Mouse (Mus musculus) neural tube, embryonic 13.5 days (tissue): ENCODE measurements at regions not wholly inside any gene's neighbourhood (a gene's known extent, or its start where the extent isn't known, plus 50 kb on each side); places are given as distances from the start of the nearest gene placed in this dataset.

Source experiments
- ATAC-seq: fragments of 200-750 bp; cut with Nextera tagmentation; 2 replicates; pipeline ENCODE4 v1.8.0; 2017; ENCODE audit warnings: low read depth, mild to moderate bottlenecking, moderate TSS enrichment, moderate library complexity
- H3K27ac ChIP-seq: fragments of 300-500 bp; sonication (generic); replicated peaks from 2 replicates; pipeline ENCODE4 v1.5.1; 2015; ENCODE audit warnings: moderate library complexity, mild to moderate bottlenecking, inconsistent platforms
- H3K27me3 ChIP-seq: fragments of 300-500 bp; sonication (generic); 2 replicates; pipeline ENCODE4 v1.6.1; 2015; ENCODE audit warnings: mild to moderate bottlenecking, inconsistent platforms
- H3K36me3 ChIP-seq: fragments of 300-500 bp; sonication (generic); 2 replicates; pipeline ENCODE4 v1.6.1; 2015; ENCODE audit warnings: mild to moderate bottlenecking, inconsistent platforms
- H3K4me1 ChIP-seq: fragments of 300-500 bp; sonication (generic); replicated peaks from 2 replicates; pipeline ENCODE4 v1.6.1; 2015; ENCODE audit warnings: inconsistent platforms
- H3K4me2 ChIP-seq: fragments of 300-500 bp; sonication (generic); 2 replicates; pipeline ENCODE4 v1.6.1; 2015; ENCODE audit warnings: inconsistent platforms, mild to moderate bottlenecking, moderate library complexity
- H3K4me3 ChIP-seq: fragments of 300-500 bp; sonication (generic); 2 replicates; pipeline ENCODE4 v1.5.1; 2015; ENCODE audit warnings: mild to moderate bottlenecking, inconsistent platforms
- H3K9ac ChIP-seq: fragments of 300-500 bp; sonication (generic); 2 replicates; pipeline ENCODE4 v1.6.1; 2015; ENCODE audit warnings: moderate library complexity, mild to moderate bottlenecking, inconsistent platforms
- H3K9me3 ChIP-seq: fragments of 300-500 bp; sonication (generic); 2 replicates; pipeline ENCODE4 v1.6.1; 2016; ENCODE audit warnings: inconsistent platforms
- WGBS: fragments of 180-500 bp; shearing (Covaris S2); methylation state at CpG from one replicate; pipeline ENCODE4 v1.1.7; 2015; 5-methylcytosine and 5-hydroxymethylcytosine counted together

DNA sequence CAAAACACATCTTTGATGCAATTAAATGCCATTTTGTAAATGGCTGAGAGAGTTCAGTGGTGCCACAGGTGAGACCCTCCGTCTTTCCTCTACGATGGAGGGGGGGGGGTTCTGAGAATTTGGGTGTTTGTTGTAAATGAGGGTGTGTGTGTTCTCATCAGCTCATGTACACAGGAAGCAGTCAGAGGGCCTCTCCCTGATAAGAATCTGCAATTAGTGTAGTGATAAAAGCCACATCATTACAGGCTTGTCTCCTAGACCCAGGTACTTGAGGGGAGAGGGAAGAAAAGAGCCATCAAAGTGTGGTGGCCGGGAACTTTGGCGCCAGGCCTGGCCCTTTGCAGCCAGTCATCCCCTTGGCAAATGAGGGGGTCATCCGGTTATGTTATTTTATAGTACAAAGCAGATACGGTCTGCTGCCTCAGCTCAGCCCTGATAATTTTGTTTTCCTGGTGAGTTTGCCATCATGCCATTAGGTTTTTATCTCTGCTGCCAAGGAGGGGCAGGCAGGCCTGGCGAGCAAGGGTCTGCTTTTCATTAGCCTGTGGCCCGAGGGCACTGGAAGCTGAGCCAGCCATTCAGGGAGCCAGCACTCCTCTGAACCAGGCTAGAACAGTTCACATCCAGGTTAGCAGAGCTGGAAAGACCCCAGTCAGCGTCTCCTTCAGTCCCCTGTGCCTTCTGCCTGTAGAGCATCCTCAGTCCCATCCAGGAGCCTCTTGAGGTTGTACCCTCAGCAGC is 59.7 kb downstream of the H2al1j start:
- 71% methylated on average over 9 of the region's 9 CpGs for WGBS
- no peak for ATAC-seq
- H3K36me3 ChIP-seq = no peaks in the 10 kb centered on the region

DNA sequence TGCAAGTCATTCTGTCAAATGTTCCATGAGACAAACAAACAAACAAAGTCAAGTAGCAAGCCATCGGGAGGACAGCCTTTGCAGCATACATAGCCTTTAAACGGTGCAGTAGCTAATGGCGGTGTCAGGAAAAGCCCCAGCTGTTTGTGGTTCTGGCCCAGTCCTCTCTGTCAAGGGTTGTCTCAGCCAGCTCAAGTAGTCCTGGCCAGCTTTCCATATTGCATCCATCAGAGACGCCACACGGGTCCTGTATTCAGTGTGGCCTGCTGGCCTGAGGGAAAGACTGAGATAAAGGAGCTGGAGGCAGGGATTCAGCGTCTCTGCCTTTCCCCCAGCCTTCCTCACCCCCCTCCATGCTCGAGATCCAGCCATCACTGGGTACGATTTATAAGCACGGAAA is 61.2 kb downstream of the H2al1j start:
- no peak overlapping the region for H3K9ac ChIP-seq
- no peak for ATAC-seq
- no peak overlapping the region for H3K4me2 ChIP-seq
- 69% methylated on average over 9 of the region's 9 CpGs for WGBS
- H3K27ac ChIP-seq = no peak overlapping the region
- no peaks in the 10 kb centered on the region for H3K27me3 ChIP-seq
- H3K9me3 ChIP-seq = no peaks in the 10 kb centered on the region
- H3K36me3 ChIP-seq = no peaks in the 10 kb centered on the region
- H3K4me3 ChIP-seq = no peak overlapping the region
- H3K4me1 ChIP-seq = 0 out of 2 replicates have a peak, but pooled peaks cover 8% of the 10 kb centered on the region

More for the DNA sequence above, 59.7 kb downstream of the H2al1j start:
- no peaks in the 10 kb centered on the region for H3K9me3 ChIP-seq
- H3K27me3 ChIP-seq = no peaks in the 10 kb centered on the region; the same call in 1 of the 2 replicates
- H3K4me3 ChIP-seq = no peak overlapping the region
- H3K9ac ChIP-seq = no peak overlapping the region
- no peak overlapping the region for H3K27ac ChIP-seq
- H3K4me1 ChIP-seq = 0 out of 2 replicates have a peak, but pooled peaks cover 8% of the 10 kb centered on the region
- H3K4me2 ChIP-seq = no peak overlapping the region

DNA sequence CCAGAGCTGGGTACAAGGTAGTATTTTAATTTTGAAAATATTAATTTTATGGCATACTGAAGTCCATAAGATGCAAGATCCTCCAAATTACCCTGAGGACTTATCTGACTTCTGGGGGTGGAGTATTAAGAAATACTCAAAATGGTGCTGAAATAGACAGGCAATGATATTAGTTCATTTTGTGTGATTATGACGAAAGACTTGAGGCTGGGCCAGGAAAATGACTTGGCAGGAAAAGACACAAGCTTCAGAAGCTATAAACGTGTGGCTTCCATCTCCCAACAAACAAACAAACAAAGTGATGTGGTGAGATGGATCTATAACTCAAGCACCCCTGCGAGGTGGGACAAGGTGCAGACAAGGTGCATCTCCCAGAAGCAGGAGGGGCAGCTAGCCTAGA is 72.8 kb downstream of the H2al1j start:
- H3K9me3 ChIP-seq = 0 out of 2 replicates have a peak, but pooled peaks cover 7% of the 10 kb centered on the region
- no peak overlapping the region for H3K4me2 ChIP-seq
- H3K36me3 ChIP-seq = no peaks in the 10 kb centered on the region
- 89% methylated on average over 3 of the region's 3 CpGs for WGBS
- no peak overlapping the region for H3K9ac ChIP-seq
- no peak overlapping the region for H3K27ac ChIP-seq
- H3K4me1 ChIP-seq = no peaks in the 10 kb centered on the region
- no peak overlapping the region for H3K4me3 ChIP-seq
- no peaks in the 10 kb centered on the region for H3K27me3 ChIP-seq
- no peak for ATAC-seq

DNA sequence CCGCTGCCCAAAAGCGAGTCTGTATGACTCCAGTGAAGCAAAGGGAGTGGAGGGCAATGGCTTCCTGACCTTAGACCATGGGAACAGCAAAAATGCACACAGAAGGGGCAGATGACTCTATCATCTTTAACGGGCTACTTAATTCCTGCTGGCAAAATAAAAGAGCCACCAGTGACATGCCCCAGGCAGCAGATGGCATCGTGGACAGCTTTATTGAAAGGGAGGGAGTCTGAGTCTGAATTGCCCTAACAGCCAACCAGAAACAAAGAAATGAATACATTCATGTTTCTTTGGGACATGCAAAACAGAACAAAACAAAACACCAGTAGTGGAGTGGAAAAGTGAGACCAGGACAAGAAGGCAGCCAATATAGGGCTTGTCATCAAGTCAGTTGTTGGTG is 76.7 kb downstream of the H2al1j start:
- Histone ChIP-seq H3K9ac (no peak overlapping the region), H3K27ac (no peak overlapping the region), H3K27me3 (no peaks in the 10 kb centered on the region), H3K36me3 (no peaks in the 10 kb centered on the region), H3K9me3 (0 out of 2 replicates have a peak, but pooled peaks cover 7% of the 10 kb centered on the region), H3K4me3 (no peak overlapping the region), H3K4me2 (no peak overlapping the region), H3K4me1 (no peaks in the 10 kb centered on the region)
- ATAC-seq = no peak
- 45% methylated on average over 4 of the region's 4 CpGs for WGBS

DNA sequence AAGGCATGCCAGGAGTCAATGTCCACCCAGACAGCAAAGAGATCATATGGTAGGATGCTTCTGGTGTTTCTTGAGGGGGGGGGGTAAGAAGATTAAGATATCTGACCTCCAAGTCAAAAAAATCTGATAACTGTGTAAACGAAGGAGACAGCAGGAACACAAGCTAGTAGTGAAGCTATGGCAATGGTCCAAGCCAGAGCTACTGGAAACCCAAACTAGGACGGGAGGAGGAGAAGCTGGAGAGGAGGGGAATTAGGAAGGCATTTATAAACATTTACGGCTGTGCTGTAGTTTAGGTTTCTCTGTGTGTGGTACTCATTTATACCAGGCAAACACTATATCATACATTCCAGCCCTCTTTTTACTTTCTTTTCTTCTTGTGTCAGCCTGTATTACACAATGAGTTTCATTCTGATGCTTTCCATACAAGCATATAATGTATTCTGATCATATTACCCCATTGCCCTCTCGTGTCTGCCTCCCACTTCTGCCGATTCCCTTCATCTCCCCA is 84.7 kb downstream of the H2al1j start:
- Histone ChIP-seq H3K27me3 (peaks cover 5% of the 10 kb centered on the region; the same call in 1 of the 2 replicates), H3K9ac (no peak overlapping the region), H3K4me3 (no peak overlapping the region), H3K4me1 (peaks cover 12% of the 10 kb centered on the region), H3K9me3 (no peaks in the 10 kb centered on the region), H3K27ac (no peak overlapping the region), H3K36me3 (no peaks in the 10 kb centered on the region), H3K4me2 (no peak overlapping the region)
- no peak for ATAC-seq
- 59% methylated on average over 5 of the region's 5 CpGs for WGBS

DNA sequence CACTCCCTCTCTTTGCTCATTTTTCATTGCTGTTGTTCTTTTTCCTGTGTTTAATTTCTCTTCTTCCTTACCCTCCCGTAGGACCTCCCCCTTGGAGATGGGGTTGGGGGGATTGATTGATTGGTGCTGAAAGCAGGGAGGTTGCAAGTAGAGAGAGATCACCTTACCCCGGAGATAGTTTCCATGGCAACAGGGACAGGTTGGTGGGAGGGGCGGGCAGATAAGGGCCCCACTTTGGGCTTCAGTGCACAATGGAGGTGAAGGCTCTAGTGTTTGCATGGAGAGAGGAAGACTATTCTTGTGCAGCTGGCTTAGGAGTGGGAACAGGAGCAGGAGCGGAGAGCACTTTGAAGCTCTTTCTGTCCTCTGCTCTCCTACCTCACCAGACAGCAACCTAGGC is 88.0 kb downstream of the H2al1j start:
- peaks cover 29% of the 10 kb centered on the region for H3K4me1 ChIP-seq
- no peak overlapping the region for H3K4me3 ChIP-seq
- 34% methylated on average over 4 of the region's 4 CpGs for WGBS
- H3K9me3 ChIP-seq = no peaks in the 10 kb centered on the region
- peaks cover 5% of the 10 kb centered on the region; the same call in 1 of the 2 replicates for H3K27me3 ChIP-seq
- H3K9ac ChIP-seq = no peak overlapping the region
- ATAC-seq = peak; percentile 23; the same call in 1 of the 2 replicates
- no peaks in the 10 kb centered on the region for H3K36me3 ChIP-seq
- H3K4me2 ChIP-seq = no peak overlapping the region
- no peak overlapping the region for H3K27ac ChIP-seq

DNA sequence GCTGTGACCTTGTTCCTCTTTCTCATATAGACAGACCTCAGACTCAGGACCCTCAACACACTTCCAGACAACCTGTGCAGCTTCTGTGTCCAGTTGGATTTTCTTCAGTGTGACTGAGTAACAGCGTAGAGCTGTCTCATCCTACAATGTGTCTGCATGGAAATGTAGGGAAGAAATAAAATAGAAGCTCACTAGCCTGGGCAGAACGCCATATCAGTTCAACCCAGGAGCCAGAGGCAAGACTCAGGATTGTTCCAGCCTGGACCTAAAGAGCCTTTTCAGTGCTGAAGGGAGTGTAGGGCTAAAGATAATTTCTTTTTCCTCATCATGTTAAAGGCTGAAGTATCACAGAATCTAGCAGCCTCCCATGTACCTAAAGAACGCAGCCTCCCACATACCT is 88.9 kb downstream of the H2al1j start:
- no peak for ATAC-seq
- H3K9me3 ChIP-seq = no peaks in the 10 kb centered on the region
- H3K27ac ChIP-seq = no peak overlapping the region
- no peak overlapping the region for H3K4me2 ChIP-seq
- peaks cover 6% of the 10 kb centered on the region; the same call in 1 of the 2 replicates for H3K27me3 ChIP-seq
- peaks cover 35% of the 10 kb centered on the region for H3K4me1 ChIP-seq
- 85% methylated on average over 3 of the region's 3 CpGs for WGBS
- H3K9ac ChIP-seq = no peak overlapping the region
- no peaks in the 10 kb centered on the region for H3K36me3 ChIP-seq
- no peak overlapping the region for H3K4me3 ChIP-seq

DNA sequence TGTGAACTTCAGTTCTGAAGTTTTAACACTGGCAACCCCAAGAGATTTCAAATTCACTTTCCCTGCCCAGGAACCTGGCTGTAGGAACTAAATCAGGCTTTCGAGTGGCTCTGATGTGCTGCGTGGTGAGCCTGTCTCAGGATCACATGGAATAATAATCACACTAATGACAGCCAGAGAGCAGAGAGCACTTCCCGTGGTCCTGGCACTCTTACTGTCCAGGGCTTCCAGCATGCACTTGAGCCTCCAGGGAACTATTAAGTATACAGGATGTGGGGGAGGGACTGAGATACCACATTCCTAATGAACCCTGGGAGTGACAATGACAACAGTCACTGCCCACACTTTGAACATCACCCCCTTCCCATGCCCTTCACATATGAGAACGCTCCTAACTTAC is 90.2 kb downstream of the H2al1j start:
- Histone ChIP-seq H3K4me3 (no peak overlapping the region), H3K9ac (no peak overlapping the region), H3K4me2 (no peak overlapping the region), H3K9me3 (no peaks in the 10 kb centered on the region), H3K27ac (no peak overlapping the region), H3K4me1 (peaks cover 35% of the 10 kb centered on the region), H3K27me3 (peaks cover 12% of the 10 kb centered on the region), H3K36me3 (no peaks in the 10 kb centered on the region)
- ATAC-seq = no peak
- WGBS = 60% methylated on average over 4 of the region's 4 CpGs

DNA sequence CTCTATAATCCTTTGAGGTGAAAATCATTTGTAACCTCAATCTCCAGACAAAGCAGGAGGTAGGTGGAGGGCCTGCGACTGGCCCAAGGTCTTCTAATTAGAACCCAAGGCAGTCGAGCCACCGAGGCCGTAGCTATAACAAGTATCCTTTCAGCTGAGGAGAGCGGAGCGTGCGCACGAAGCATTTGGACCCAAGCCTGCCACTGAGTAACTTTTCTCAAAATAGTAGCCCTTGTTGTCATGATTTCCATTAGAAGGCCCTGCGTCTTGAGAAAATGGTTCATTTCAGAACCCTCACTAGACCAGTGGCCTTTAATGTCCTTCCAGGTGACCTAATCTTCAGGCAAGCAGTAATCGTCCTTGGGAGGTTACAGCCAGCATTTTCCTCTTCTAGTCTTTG is 90.6 kb downstream of the H2al1j start:
- ATAC-seq = no peak
- H3K36me3 ChIP-seq = no peaks in the 10 kb centered on the region

DNA sequence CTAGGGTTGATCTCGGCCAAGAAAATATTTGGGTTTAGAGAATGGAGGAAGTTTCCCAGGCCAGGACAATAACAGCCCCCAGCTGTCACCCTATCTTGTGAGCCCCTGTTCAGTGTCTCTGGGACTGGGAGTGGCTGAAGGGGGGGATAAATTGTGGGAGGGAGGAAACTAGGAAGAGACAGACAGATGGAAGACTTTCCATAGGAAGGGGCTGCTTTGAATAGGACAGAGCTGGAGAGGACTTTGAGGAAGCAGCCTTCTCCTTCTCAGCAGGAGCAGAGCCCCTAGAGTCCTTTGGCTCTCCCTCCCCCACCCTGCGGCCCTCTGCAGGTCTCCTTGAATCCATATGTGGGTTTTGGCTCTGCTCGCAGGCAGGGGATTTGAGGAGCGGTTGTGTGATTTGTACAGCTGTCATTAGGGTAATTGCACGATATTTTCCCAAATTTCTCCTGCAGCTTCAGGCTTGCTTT is 91.6 kb downstream of the H2al1j start:
- no peak for ATAC-seq
- Histone ChIP-seq H3K9me3 (no peaks in the 10 kb centered on the region), H3K4me3 (no peak overlapping the region), H3K27me3 (peaks cover 18% of the 10 kb centered on the region), H3K27ac (no peak overlapping the region), H3K4me2 (no peak overlapping the region), H3K36me3 (no peaks in the 10 kb centered on the region), H3K9ac (no peak overlapping the region), H3K4me1 (peaks cover 35% of the 10 kb centered on the region)
- WGBS = 36% methylated on average over 5 of the region's 5 CpGs

More for the DNA sequence above, 90.6 kb downstream of the H2al1j start:
- H3K27me3 ChIP-seq = peaks cover 12% of the 10 kb centered on the region
- H3K4me1 ChIP-seq = peaks cover 35% of the 10 kb centered on the region
- H3K27ac ChIP-seq = no peak overlapping the region
- H3K4me3 ChIP-seq = no peak overlapping the region
- no peak overlapping the region for H3K9ac ChIP-seq
- H3K9me3 ChIP-seq = no peaks in the 10 kb centered on the region
- 80% methylated on average over 10 of the region's 10 CpGs for WGBS
- H3K4me2 ChIP-seq = no peak overlapping the region

DNA sequence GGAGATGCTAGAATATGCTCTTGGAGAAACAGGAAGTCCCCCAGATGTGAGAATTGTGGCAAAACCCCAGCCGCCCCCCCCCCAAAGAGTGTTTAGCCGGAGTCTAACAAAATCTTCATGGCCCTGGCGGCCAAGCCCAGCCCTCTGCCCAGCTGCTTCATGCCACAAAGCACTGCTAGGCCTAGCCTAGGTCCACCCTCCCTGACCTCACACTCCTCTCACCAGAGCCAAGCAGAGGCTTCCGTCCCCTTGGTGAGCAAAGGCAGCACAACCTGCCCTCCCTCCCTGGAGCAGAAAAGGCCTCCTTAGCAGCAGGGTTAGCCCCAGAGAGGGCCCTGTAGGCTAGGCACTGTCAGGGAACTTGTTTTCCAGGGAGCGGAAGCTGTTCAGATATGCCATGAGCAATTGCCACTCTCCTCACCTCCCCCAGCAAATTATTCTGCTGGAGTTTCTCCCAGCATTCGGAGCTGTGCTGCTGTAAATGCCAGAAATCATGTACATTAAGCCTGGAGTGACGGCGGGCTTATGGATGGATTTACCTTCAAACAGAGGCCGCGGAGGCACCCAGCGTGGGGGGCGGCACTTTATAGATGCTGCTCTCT is 104.9 kb downstream of the H2al1j start:
- Histone ChIP-seq H3K36me3 (no peaks in the 10 kb centered on the region), H3K4me3 (no peak overlapping the region), H3K9me3 (no peaks in the 10 kb centered on the region), H3K4me2 (no peak overlapping the region), H3K4me1 (peaks cover 40% of the 10 kb centered on the region), H3K27ac (0 out of 2 replicates have a peak overlapping the region, but pooled peaks have one; percentile 23), H3K27me3 (peaks cover 21% of the 10 kb centered on the region), H3K9ac (no peak overlapping the region)
- 59% methylated on average over 12 of the region's 12 CpGs for WGBS
- ATAC-seq = no peak

DNA sequence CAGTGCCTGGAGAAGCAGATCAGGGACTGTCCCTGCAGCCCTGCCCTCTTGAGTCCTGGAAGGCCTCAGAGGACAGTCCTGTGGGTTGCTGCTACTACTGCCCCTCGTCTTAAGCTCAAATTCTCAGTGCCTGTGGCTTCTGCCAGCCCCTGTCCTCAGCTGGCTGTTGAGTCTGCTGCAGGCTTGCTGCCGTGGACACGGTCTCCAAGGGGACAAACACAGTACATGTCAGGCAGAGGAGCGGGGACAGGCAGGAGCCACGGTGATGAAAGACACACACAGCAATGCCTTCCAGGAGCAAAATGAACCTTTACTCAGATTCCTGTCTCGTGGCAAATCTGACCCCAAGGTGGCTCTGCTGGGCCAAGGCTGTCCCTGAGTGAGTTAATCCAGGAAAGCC is 107.7 kb downstream of the H2al1j start:
- Histone ChIP-seq H3K27me3 (peaks cover 15% of the 10 kb centered on the region; the same call in 1 of the 2 replicates), H3K27ac (no peak overlapping the region), H3K4me1 (peaks cover 43% of the 10 kb centered on the region), H3K9me3 (no peaks in the 10 kb centered on the region), H3K4me3 (no peak overlapping the region), H3K9ac (0 out of 2 replicates have a peak overlapping the region, but pooled peaks have one; percentile 17), H3K36me3 (no peaks in the 10 kb centered on the region), H3K4me2 (no peak overlapping the region)
- 39% methylated on average over 6 of the region's 6 CpGs for WGBS
- ATAC-seq = 0 out of 2 replicates have a peak, but pooled peaks have one; percentile 40
